In the genomic region with DNA sequence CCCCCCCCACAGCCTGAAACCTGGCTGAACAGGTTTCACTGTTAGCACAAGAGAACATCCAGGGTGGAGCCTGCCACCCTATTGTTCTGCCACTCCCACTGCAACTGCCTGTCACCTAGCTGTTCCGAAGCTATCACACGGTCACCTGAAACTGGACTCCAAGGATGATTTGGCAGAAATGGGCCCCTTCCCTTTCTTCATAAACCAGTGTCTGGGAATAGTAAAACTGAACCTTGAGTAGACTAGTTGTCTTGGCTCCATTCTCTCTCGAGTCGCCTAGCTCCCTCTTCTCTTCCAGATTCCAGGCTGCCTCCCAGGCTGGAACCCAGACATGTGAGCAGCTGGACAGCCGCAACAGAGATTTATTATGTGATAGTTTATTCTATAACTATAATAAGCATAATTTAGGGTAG, we compare ENCODE assay signal across 26 mouse cellular contexts.
DNase-seq lines count a peak whose midpoint lies in the region; ATAC-seq and TF ChIP-seq lines count a peak whose summit lies in the region.
"Had no signal": no experiment of that assay in that cellular context is flagged by ENCODE, and none has a peak within 500 bp of the region (broad histone marks: within the 10 kb centered on the region; RNA-seq: fewer than 3 reads in every experiment).

No protein-coding gene starts in this region.

- ATAC-seq in embryonic facial prominence, embryonic 14.5 days (ENCODE audit: low read depth): no peak; the same call in 1 of the 2 replicates
- no peak for ATAC-seq in hindbrain, embryonic 12.5 days (ENCODE audit: low FRiP score)
- ATAC-seq: forebrain, embryonic 13.5 days; hindbrain, postnatal 0 days; liver, embryonic 12.5 days; liver, postnatal 0 days had no signal

- 60% methylated on average over 5 of the region's 5 CpGs for WGBS in embryonic facial prominence, embryonic 14.5 days
- WGBS in embryonic facial prominence, embryonic 10.5 days: 67% methylated on average over 5 of the region's 5 CpGs
- 23% methylated on average over 5 of the region's 5 CpGs for WGBS in large intestine, adult 2 months
- WGBS in hindbrain, embryonic 12.5 days: 78% methylated on average over 5 of the region's 5 CpGs

- TF ChIP-seq CTCF in E14TG2a.4 (conservative IDR thresholded peaks at IDR 0.05; ENCODE audit: low read length): no peak

- H3K9me3 ChIP-seq in embryonic facial prominence, embryonic 14.5 days (ENCODE audit: control insufficient read depth, low read length): no peaks in the 10 kb centered on the region
- no peaks in the 10 kb centered on the region for H3K9me3 ChIP-seq in embryonic facial prominence, embryonic 10.5 days
- 0 out of 2 replicates have a peak, but pooled peaks cover 3% of the 10 kb centered on the region for H3K9me3 ChIP-seq in E14TG2a.4 (ENCODE audit: low read length)
- H3K9me3 ChIP-seq in hindbrain, embryonic 12.5 days (replicated peaks): no peaks in the 10 kb centered on the region
- H3K9me3 ChIP-seq: forebrain, embryonic 13.5 days; kidney, embryonic 15.5 days; liver, embryonic 12.5 days; neural tube, embryonic 13.5 days had no signal

- no peak overlapping the region for H3K4me2 ChIP-seq in embryonic facial prominence, embryonic 14.5 days (ENCODE audit: low read depth, low read length)
- no peak overlapping the region for H3K4me2 ChIP-seq in hindbrain, embryonic 12.5 days (replicated peaks)
- H3K4me2 ChIP-seq: forebrain, embryonic 13.5 days; kidney, embryonic 15.5 days; liver, embryonic 12.5 days; midbrain, embryonic 11.5 days; neural tube, embryonic 13.5 days had no signal

- no peaks in the 10 kb centered on the region for H3K4me1 ChIP-seq in embryonic facial prominence, embryonic 14.5 days (ENCODE audit: control insufficient read depth, insufficient read depth, low read length)
- no peaks in the 10 kb centered on the region for H3K4me1 ChIP-seq in embryonic facial prominence, embryonic 10.5 days
- peaks cover 27% of the 10 kb centered on the region for H3K4me1 ChIP-seq in E14TG2a.4 (replicated peaks; ENCODE audit: low read depth, low read length)
- H3K4me1 ChIP-seq in hindbrain, embryonic 12.5 days: no peaks in the 10 kb centered on the region
- H3K4me1 ChIP-seq: forebrain, embryonic 13.5 days; kidney, embryonic 15.5 days; liver, embryonic 12.5 days; neural tube, embryonic 13.5 days had no signal

- no peak overlapping the region for H3K4me3 ChIP-seq in embryonic facial prominence, embryonic 14.5 days (ENCODE audit: low read depth, low read length)
- H3K4me3 ChIP-seq in embryonic facial prominence, embryonic 10.5 days: no peak overlapping the region
- H3K4me3 ChIP-seq in E14TG2a.4 (replicated peaks; ENCODE audit: low read length): peak overlapping the region; percentile 13; the same call in 1 of the 2 replicates
- no peak overlapping the region for H3K4me3 ChIP-seq in hindbrain, embryonic 12.5 days
- H3K4me3 ChIP-seq: forebrain, embryonic 13.5 days; kidney, embryonic 15.5 days; liver, embryonic 12.5 days; neural tube, embryonic 13.5 days had no signal

- H3K27me3 ChIP-seq in embryonic facial prominence, embryonic 14.5 days (replicated peaks; ENCODE audit: control insufficient read depth, insufficient read depth, low read length): no peaks in the 10 kb centered on the region
- H3K27me3 ChIP-seq in embryonic facial prominence, embryonic 10.5 days (replicated peaks; ENCODE audit: low read depth, poor library complexity, severe bottlenecking): no peaks in the 10 kb centered on the region
- H3K27me3 ChIP-seq in E14TG2a.4 (ENCODE audit: insufficient read depth, low read length): no peaks in the 10 kb centered on the region
- no peaks in the 10 kb centered on the region for H3K27me3 ChIP-seq in hindbrain, embryonic 12.5 days
- H3K27me3 ChIP-seq: CH12.LX; forebrain, embryonic 13.5 days; kidney, embryonic 15.5 days; liver, embryonic 12.5 days; neural tube, embryonic 13.5 days had no signal

- H3K27ac ChIP-seq in embryonic facial prominence, embryonic 14.5 days (replicated peaks; ENCODE audit: low read depth, low read length): no peak overlapping the region
- no peak overlapping the region for H3K27ac ChIP-seq in embryonic facial prominence, embryonic 10.5 days (replicated peaks)
- H3K27ac ChIP-seq in hindbrain, embryonic 12.5 days: no peak overlapping the region
- H3K27ac ChIP-seq: forebrain, embryonic 13.5 days; hindbrain, postnatal 0 days; kidney, embryonic 15.5 days; liver, embryonic 12.5 days; neural tube, embryonic 13.5 days had no signal

- DNase-seq in embryonic facial prominence, embryonic 14.5 days (ENCODE audit: low spot score): peak; percentile 24
- no peak for DNase-seq in embryonic facial prominence, embryonic 10.5 days (ENCODE audit: low spot score)
- peak; percentile 33 for DNase-seq in ZHBTc4 (ENCODE audit: low read depth, low spot score)
- DNase-seq in large intestine, adult 2 months (ENCODE audit: low read depth, low spot score): peak; percentile 36
- DNase-seq in heart, postnatal 4 days: no peak
- no peak for DNase-seq in adipocyte (ENCODE audit: low spot score)
- DNase-seq: adrenal gland, postnatal 14 days; cerebellum, adult 11-12 months; cerebellum, postnatal 10 days; gastrocnemius, postnatal 10 days; heart, postnatal 14 days; kidney, adult 18-20 months; kidney, postnatal 36 days; left cerebral cortex, postnatal 4 days; liver, postnatal 0 days; right cerebral cortex, postnatal 4 days; thymus, postnatal 14 days had no signal

- no peaks in the 10 kb centered on the region for H3K36me3 ChIP-seq in embryonic facial prominence, embryonic 14.5 days (ENCODE audit: control insufficient read depth, insufficient read depth, low read length)
- H3K36me3 ChIP-seq in embryonic facial prominence, embryonic 10.5 days (replicated peaks): no peaks in the 10 kb centered on the region
- H3K36me3 ChIP-seq in E14TG2a.4 (ENCODE audit: insufficient read depth, low read length): no peaks in the 10 kb centered on the region
- H3K36me3 ChIP-seq in hindbrain, embryonic 12.5 days: no peaks in the 10 kb centered on the region
- H3K36me3 ChIP-seq: kidney, embryonic 15.5 days; liver, embryonic 12.5 days; neural tube, embryonic 13.5 days had no signal

- H3K9ac ChIP-seq in embryonic facial prominence, embryonic 14.5 days (ENCODE audit: low read depth, low read length): no peak overlapping the region
- no peak overlapping the region for H3K9ac ChIP-seq in hindbrain, embryonic 12.5 days
- H3K9ac ChIP-seq: forebrain, embryonic 13.5 days; kidney, embryonic 15.5 days; liver, embryonic 12.5 days; liver, postnatal 0 days; neural tube, embryonic 13.5 days had no signal

Comparison
In these comparisons a context has a peak if more than half of its experiments do, and no peak if none do; other contexts are left out.
1. DNase-seq: peak in embryonic facial prominence, embryonic 14.5 days (single experiment), ZHBTc4 (single experiment) and large intestine, adult 2 months (single experiment); none in embryonic facial prominence, embryonic 10.5 days (single experiment), heart, postnatal 4 days (single experiment) and adipocyte (single experiment).